Mouse (Mus musculus) ovary, adult 18-20 months (tissue): ENCODE data around the gene Slc2a2.
"Not testable (repeated sequence)": the region's sequence is repeated elsewhere in the genome, so short reads cannot be mapped to it uniquely, and the experiment has no call there.

ENCODE experiments used
- DNase-seq: peaks from one replicate; pipeline ENCODE4 v3.0.0; 2022; ENCODE audit warnings: low spot score, mixed read lengths

The Slc2a2 gene

GRCm38 (mm10) chr3:28734712-28735111, 37.0 kb downstream of the Slc2a2 start:
- DNase-seq, result no peak

- no peak for DNase-seq
These were observed 39.3 kb downstream of the Slc2a2 start for GRCm38 (mm10) chr3:28736981-28737380.

GRCm38 (mm10) chr3:28740353-28740752, 42.6 kb downstream of the Slc2a2 start:
- DNase-seq, result no peak

- no peak for DNase-seq
These were observed 45.5 kb downstream of the Slc2a2 start for GRCm38 (mm10) chr3:28743251-28743650.

- DNase-seq, result peak; percentile 38
These were observed 48.3 kb downstream of the Slc2a2 start for GRCm38 (mm10) chr3:28745835-28746483.

- no peak for DNase-seq
These were observed 50.4 kb downstream of the Slc2a2 start for GRCm38 (mm10) chr3:28748151-28748550.

GRCm38 (mm10) chr3:28748956-28749355, 51.3 kb downstream of the Slc2a2 start:
- DNase-seq, result no peak

- no peak for DNase-seq
These were observed 57.8 kb downstream of the Slc2a2 start for GRCm38 (mm10) chr3:28755477-28755876.

- no peak for DNase-seq
These were observed 63.6 kb downstream of the Slc2a2 start for GRCm38 (mm10) chr3:28761225-28761789.

- DNase-seq, result no peak
These were observed 69.2 kb downstream of the Slc2a2 start for GRCm38 (mm10) chr3:28766935-28767334.

- DNase-seq, result no peak
These were observed 70.5 kb downstream of the Slc2a2 start for GRCm38 (mm10) chr3:28768222-28768621.

- DNase-seq, result not testable (repeated sequence)
These were observed 75.2 kb downstream of the Slc2a2 start for GRCm38 (mm10) chr3:28772919-28773318.

GRCm38 (mm10) chr3:28775361-28775760, 77.7 kb downstream of the Slc2a2 start:
- DNase-seq, result no peak

- no peak for DNase-seq
These were observed 78.3 kb downstream of the Slc2a2 start for GRCm38 (mm10) chr3:28775958-28776357.

GRCm38 (mm10) chr3:28776491-28776890, 78.8 kb downstream of the Slc2a2 start:
- no peak for DNase-seq

- DNase-seq, result no peak
These were observed 82.8 kb downstream of the Slc2a2 start for GRCm38 (mm10) chr3:28780511-28780910.
